Mouse (Mus musculus) erythroblast, adult 5-6 weeks (primary cell): Measurements from ENCODE around the gene Gm15085. TPM values are rescaled to one million over a fixed set of nuclear protein-coding genes. Genes with fewer than 3 reads are reported as not detected.
"Not testable (repeated sequence)": the region's sequence is repeated elsewhere in the genome, so short reads cannot be mapped to it uniquely, and the experiment has no call there.

Experiments
- ATAC-seq: replicated peaks from 2 replicates; pipeline ENCODE4 v1.8.0; 2016; ENCODE audit warnings: moderate number of reproducible peaks, mild to moderate bottlenecking, moderate TSS enrichment, inconsistent platforms; ENCODE audit not compliant: poor library complexity, low FRiP score, severe bottlenecking
- total RNA-seq, 2 experiments: library from RNA; stranded (forward) in 1 of 2; stranded (reverse) in 1 of 2; fragments of 150-400 nt in 1 of 2; fragments of 200-764, 138-1000 nt in 1 of 2; gene quantifications; 2 replicates each; pipeline versions ENCODE4 v1.2.3 to v1.2.4; 2015 to 2017; ENCODE audit warnings: low replicate concordance in 2 of 2

Gm15085 gene
- not detected in 2 replicates for total RNA-seq (2015; ENCODE audit: low replicate concordance)
- total RNA-seq (2017; ENCODE audit: low replicate concordance), result not detected in 2 replicates

- not testable (repeated sequence) for ATAC-seq
Measured at GRCm38 (mm10) chrX:149447317-149447716, at the start of gene Gm15085. TSS of gene Gm15085 (plus strand) at chrX:149447617.

Other genes with a start within 250 kb of the Gm15085 start
- gene Gm15093, start 175.2 kb upstream of the Gm15085 start, total RNA-seq (2015; ENCODE audit: low replicate concordance), result not detected in 2 replicates
- gene Gm15093, start 175.2 kb upstream of the Gm15085 start, total RNA-seq (2017; ENCODE audit: low replicate concordance), result not detected in 2 replicates
- not detected in 2 replicates for gene Gm10439, start 147.0 kb downstream of the Gm15085 start, total RNA-seq (2015; ENCODE audit: low replicate concordance)
- not detected in 2 replicates for gene Gm10439, start 147.0 kb downstream of the Gm15085 start, total RNA-seq (2017; ENCODE audit: low replicate concordance)